Mouse (Mus musculus): ENCODE data around the gene Nexn. TPM values are rescaled to one million over a fixed set of nuclear protein-coding genes. Genes with fewer than 3 reads are reported as not detected.
"Not testable (repeated sequence)": the region's sequence is repeated elsewhere in the genome, so short reads cannot be mapped to it uniquely, and the experiment has no call there.

Gene Nexn
- total RNA-seq, 2 experiments from 2014 or later: 0.87 to 1.0 TPM

DNA sequence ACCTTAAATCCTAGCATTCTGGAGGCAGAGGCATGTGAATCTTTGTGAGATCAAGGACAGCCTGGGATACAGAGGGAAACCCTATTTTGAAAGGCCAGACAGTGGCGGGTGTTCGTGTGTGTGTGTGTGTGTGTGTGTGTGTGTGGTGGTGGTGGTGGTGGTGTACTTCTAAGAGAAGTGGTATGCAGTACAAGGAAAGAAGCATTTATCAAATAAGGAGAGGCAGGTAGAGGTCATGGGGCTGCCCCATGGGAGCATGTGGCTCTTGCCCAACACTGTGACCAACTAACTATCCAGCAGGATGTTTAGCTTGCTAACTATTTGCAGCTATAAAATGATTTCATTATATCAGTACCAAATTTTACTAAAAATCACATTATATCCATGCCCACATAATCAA is 64.5 kb downstream of the Nexn start:
- DNase-seq (ENCODE audit: low spot score in 2 of 2): no peak

DNA sequence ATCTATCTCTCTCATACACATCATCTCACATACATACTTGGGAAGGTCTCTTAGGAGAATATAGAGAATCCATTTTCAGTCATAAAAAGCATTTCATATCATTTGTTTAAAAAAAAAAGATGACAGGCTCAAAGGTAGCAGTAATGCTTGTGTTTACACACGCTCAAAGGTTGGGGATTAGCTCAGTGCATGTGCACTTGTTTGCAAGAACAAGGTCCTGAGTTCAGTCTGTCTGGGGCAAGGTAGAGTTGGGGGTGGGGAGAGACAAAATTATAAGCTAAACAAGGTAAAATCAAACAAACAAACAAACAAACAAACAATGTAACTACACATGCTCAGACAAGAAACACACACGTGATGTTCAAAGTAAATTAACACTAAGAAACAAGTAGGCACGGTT is 65.0 kb downstream of the Nexn start:
- DNase-seq (ENCODE audit: low spot score in 2 of 2): no peak

- DNase-seq (ENCODE audit: low spot score in 2 of 2): no peak
Observed at GRCm38 (mm10) chr3:152199125-152199524, 67.0 kb downstream of the Nexn start.

GRCm38 (mm10) chr3:152197246-152197645 is 68.9 kb downstream of the Nexn start:
- not testable (repeated sequence) for DNase-seq (ENCODE audit: low spot score in 2 of 2)

DNA sequence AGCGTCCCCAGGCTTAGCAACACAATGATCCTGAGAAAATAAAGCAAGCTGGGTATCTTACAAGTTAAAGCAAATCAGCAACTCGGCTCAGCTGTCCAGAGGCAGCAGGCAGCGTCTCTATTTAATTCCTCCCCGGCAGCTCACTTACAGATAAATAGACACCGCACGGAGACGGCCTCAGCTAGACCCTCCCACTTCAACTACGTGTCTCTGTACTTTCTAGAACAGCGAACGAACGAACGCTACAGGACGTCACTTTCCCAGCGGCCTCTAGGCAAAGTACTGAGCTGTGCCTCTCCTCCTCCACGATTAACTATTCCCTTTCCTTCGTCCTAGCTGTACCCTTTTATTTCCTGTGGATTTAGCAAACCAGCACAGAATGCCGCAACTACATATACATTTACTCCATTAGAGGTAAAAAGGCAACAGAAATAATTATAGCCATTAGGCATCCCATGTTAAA is 72.5 kb downstream of the Nexn start:
- DNase-seq (ENCODE audit: low spot score in 2 of 2): peak; percentile 74 to 81

GRCm38 (mm10) chr3:152193177-152193576 is 73.0 kb downstream of the Nexn start:
- no peak for DNase-seq (ENCODE audit: low spot score in 2 of 2)

- no peak for DNase-seq (ENCODE audit: low spot score in 2 of 2)
Observed at GRCm38 (mm10) chr3:152192238-152192931, 73.8 kb downstream of the Nexn start.

- no peak for DNase-seq (ENCODE audit: low spot score in 2 of 2)
Observed at GRCm38 (mm10) chr3:152191791-152192237, 74.3 kb downstream of the Nexn start.

DNA sequence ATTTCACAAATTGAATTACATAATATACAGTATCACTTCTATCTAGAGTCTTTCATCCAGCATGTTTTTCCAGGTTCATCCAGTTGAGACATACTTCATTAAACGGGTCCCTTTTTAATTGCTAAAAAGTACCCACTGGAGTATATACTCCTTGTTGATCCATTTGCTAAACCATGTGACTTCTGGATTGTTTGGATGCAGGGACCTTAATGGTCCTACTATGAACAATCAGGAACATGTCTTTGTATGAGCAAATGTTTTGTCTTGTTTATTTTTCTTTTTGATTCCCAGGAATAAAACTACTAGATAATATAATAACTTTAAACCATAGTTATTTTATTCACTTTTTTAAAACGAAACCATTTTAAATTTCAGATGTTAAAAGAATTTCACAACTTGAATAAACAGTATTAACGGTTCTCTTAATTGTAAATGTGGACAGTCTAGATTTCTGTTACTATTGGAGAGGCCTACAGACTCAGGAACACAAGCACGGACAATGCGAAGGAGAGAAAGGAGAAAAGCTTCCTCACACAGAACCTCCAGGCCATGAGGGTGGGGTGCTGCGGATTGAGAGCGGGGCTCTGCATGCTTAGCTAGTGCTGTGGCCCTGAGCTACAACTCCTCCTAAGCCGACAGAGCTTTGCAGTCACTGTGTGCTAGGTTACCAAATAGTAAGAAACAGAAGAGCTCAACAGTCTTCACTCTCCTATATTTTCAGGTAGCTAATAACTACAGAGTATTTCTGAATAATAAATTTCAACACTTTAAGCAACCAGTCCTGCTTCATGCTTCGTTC is 75.3 kb downstream of the Nexn start:
- no peak for DNase-seq (ENCODE audit: low spot score in 2 of 2)

GRCm38 (mm10) chr3:152189306-152189705 is 76.8 kb downstream of the Nexn start:
- no peak for DNase-seq (ENCODE audit: low spot score in 2 of 2)

Other genes starting within 250 kb of the Nexn start
- 1 to 10 TPM; 1.3 to 2.8 TPM for gene Gipc2, start 100.1 kb downstream of the Nexn start, total RNA-seq (2021)
- gene Dnajb4, start 56.0 kb downstream of the Nexn start, total RNA-seq (2021): 10 to 100 TPM; 45.5 to 49.6 TPM
- gene Fubp1, start 55.9 kb downstream of the Nexn start, total RNA-seq (2021): 100 to 1,000 TPM; 136 to 139 TPM
- gene Miga1, start 74.1 kb upstream of the Nexn start, total RNA-seq (2021): 10 to 100 TPM; 73.3 to 76.5 TPM
- 100 to 1,000 TPM; 103 to 117 TPM for gene Usp33, start 80.1 kb upstream of the Nexn start, total RNA-seq (2021)
- gene Zzz3, start 129.1 kb upstream of the Nexn start, total RNA-seq (2021): 10 to 100 TPM; 31.9 to 33.9 TPM